Mouse (Mus musculus) fat pad, adult 2 months (tissue): Measurements from ENCODE around the gene Xrcc4.
A peak's percentile ranks its signal among the peaks of the same experiment; 100 is the strongest.
"Not testable (repeated sequence)": the region's sequence is repeated elsewhere in the genome, so short reads cannot be mapped to it uniquely, and the experiment has no call there.

ENCODE experiments used
- DNase-seq: peaks from one replicate; pipeline ENCODE4 v3.0.0-alpha.2; 2011; ENCODE audit warnings: low read depth, low spot score; ENCODE audit errors: extremely low read depth

Gene Xrcc4

GRCm38 (mm10) chr13:89828429-89828970 is 260.9 kb downstream of the Xrcc4 start:
- no peak for DNase-seq

GRCm38 (mm10) chr13:89827838-89828237 is 261.6 kb downstream of the Xrcc4 start:
- no peak for DNase-seq

- no peak for DNase-seq
Measured at GRCm38 (mm10) chr13:89814543-89814942, 274.9 kb downstream of the Xrcc4 start.

GRCm38 (mm10) chr13:89812169-89812568 is 277.2 kb downstream of the Xrcc4 start:
- DNase-seq = no peak

- DNase-seq = no peak
Measured at GRCm38 (mm10) chr13:89809024-89809423, 280.4 kb downstream of the Xrcc4 start.

GRCm38 (mm10) chr13:89801901-89802300 is 287.5 kb downstream of the Xrcc4 start:
- DNase-seq = no peak

GRCm38 (mm10) chr13:89797721-89798120 is 291.7 kb downstream of the Xrcc4 start:
- no peak for DNase-seq

- no peak for DNase-seq
Measured at GRCm38 (mm10) chr13:89791475-89791874, 297.9 kb downstream of the Xrcc4 start.

GRCm38 (mm10) chr13:89782886-89783285 is 306.5 kb downstream of the Xrcc4 start:
- DNase-seq = peak; percentile 68

GRCm38 (mm10) chr13:89780276-89780675 is 309.1 kb downstream of the Xrcc4 start:
- no peak for DNase-seq

GRCm38 (mm10) chr13:89779208-89779911 is 310.0 kb downstream of the Xrcc4 start:
- DNase-seq = no peak

GRCm38 (mm10) chr13:89777764-89778163 is 311.6 kb downstream of the Xrcc4 start:
- no peak for DNase-seq

- DNase-seq = no peak
Measured at GRCm38 (mm10) chr13:89777146-89777545, 312.3 kb downstream of the Xrcc4 start.

- DNase-seq = no peak
Measured at GRCm38 (mm10) chr13:89766551-89766950, 322.9 kb downstream of the Xrcc4 start.

GRCm38 (mm10) chr13:89765966-89766365 is 323.4 kb downstream of the Xrcc4 start:
- DNase-seq = peak; percentile 50

GRCm38 (mm10) chr13:89762339-89762738 is 327.1 kb downstream of the Xrcc4 start:
- DNase-seq = no peak

- DNase-seq = no peak
Measured at GRCm38 (mm10) chr13:89756347-89756746, 333.1 kb downstream of the Xrcc4 start.

- not testable (repeated sequence) for DNase-seq
Measured at GRCm38 (mm10) chr13:89750562-89750961, 338.8 kb downstream of the Xrcc4 start.

GRCm38 (mm10) chr13:89743201-89743600 is 346.2 kb downstream of the Xrcc4 start:
- DNase-seq = no peak

- no peak for DNase-seq
Measured at GRCm38 (mm10) chr13:89742686-89743200, 346.7 kb downstream of the Xrcc4 start.

GRCm38 (mm10) chr13:89741766-89742685 is 347.4 kb downstream of the Xrcc4 start, which contains the start of gene Vcan:
Vcan (minus strand) TSS chr13:89742509.
- no peak for DNase-seq
